Mouse (Mus musculus) hematopoietic stem cell, adult 5-6 weeks (primary cell): ENCODE measurements around the gene Ccdc71. TPM values are rescaled to one million over a fixed set of nuclear protein-coding genes. Genes with fewer than 3 reads are reported as not detected.

Experiments used
- ATAC-seq, 2 experiments: fragments of 125-278 bp in 1 of 2; replicated peaks in 1 of 2; 2 replicates each; pipeline ENCODE4 v1.8.0; 2016 to 2017; ENCODE audit warnings: inconsistent platforms in 2 of 2, mild to moderate bottlenecking in 2 of 2, moderate number of reproducible peaks in 2 of 2, low read depth in 1 of 2, moderate TSS enrichment in 1 of 2; ENCODE audit not compliant: low FRiP score in 2 of 2, poor library complexity in 2 of 2, severe bottlenecking in 2 of 2, insufficient read depth in 1 of 2, low TSS enrichment in 1 of 2
- total RNA-seq: library from RNA; stranded (forward); fragments of 172-1452, 232-1000 nt; gene quantifications from 2 replicates; pipeline ENCODE4 v1.2.3, GENCODE M21; 2017

The Ccdc71 gene
- total RNA-seq, 1 experiment from 2014 or later: 13.4 TPM

DNA sequence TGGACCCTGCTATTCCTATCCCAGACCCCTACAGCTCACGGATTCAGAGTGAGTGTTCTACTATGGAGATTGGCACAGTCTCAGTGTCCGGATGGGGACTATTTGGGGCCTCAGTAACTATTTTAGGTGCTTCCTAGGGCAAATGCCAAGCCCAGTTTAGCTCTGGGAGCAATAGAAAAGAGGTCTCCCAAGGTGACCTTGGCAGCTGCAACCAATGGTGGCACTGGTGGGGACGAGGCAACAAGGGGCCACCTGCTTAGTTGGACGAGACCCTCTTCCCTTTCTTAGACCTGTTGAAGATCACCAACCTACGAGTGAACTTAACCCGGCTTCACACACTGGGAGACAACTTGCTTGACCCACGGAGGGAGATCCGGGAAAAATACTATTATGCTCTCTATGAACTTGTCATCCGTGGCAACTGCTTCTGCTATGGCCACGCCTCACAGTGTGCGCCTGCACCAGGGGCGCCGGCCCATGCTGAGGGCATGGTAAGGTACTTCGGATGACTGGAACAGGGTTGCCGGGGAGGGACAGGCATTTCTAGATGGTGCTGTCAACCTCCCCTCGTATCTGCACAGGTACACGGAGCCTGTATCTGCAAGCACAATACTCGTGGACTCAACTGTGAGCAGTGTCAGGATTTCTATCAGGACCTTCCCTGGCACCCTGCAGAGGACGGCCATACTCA lies 21.3 kb downstream of the Ccdc71 start:
- ATAC-seq: no peak

DNA sequence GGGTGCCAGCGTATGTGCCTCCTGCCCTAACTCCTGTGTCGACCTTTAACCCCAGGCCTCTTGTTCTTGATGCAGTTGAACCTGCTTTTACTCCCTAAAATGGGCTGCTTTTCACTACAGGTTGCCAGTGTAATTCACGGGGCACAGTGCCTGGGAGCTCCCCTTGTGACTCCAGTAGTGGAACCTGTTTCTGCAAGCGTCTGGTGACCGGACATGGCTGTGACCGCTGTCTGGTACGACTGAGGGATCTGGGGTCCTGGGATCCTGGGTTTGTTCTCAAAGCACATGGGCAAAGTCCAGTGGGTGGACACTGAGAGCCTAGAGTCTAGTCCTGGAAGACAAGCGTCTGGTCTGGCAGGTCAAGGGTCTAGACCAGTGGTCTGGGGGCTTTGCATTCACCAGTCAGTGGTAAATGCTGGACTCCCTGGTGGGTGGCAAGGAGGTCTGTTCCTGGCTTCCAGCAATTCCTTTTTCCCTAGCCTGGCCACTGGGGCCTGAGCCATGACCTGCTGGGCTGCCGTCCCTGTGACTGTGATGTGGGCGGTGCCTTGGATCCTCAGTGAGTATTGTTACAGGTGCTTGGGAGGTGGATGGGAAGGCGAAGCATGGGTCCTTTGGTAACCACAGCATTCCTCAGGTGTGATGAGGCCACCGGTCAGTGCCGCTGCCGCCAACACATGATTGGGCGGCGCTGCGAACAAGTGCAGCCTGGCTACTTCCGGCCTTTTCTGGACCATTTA lies 22.9 kb downstream of the Ccdc71 start:
- ATAC-seq: no peak

DNA sequence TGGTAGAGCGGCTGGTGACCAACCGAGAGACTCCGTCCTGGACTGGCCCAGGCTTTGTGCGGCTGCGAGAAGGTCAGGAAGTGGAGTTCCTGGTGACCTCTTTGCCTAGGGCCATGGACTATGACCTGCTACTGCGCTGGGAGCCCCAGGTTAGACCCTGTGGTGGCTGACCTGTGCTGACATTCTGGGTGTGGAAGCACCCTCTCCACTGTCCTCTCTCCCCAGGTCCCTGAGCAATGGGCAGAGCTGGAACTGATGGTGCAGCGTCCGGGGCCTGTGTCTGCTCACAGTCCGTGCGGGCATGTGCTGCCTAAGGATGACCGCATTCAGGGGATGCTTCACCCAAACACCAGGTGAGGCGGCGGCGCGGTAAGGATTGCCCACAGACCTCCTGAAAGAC lies 23.7 kb downstream of the Ccdc71 start:
- no peak for ATAC-seq

DNA sequence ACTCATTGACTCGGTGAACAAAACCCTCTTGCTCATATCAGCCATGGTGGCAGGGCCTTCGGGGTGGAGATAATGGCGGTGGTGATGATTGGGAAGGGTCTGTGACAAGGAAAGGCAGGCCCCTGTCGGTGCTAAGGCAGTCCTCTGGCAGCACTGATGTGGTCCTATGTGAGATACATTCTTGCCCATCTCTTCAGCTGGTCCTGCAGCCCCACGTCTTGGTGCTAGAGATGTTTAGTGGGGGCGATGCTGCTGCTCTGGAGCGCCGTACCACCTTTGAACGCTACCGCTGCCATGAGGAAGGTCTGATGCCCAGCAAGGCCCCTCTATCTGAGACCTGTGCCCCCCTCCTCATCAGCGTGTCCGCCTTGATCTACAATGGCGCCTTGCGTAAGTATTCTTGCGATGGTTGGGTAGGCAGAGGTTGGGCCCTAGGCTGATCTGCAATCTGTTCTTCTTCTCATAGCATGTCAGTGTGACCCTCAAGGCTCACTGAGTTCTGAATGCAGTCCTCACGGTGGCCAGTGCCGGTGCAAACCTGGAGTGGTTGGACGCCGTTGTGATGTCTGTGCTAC lies 25.1 kb downstream of the Ccdc71 start:
- no peak for ATAC-seq

DNA sequence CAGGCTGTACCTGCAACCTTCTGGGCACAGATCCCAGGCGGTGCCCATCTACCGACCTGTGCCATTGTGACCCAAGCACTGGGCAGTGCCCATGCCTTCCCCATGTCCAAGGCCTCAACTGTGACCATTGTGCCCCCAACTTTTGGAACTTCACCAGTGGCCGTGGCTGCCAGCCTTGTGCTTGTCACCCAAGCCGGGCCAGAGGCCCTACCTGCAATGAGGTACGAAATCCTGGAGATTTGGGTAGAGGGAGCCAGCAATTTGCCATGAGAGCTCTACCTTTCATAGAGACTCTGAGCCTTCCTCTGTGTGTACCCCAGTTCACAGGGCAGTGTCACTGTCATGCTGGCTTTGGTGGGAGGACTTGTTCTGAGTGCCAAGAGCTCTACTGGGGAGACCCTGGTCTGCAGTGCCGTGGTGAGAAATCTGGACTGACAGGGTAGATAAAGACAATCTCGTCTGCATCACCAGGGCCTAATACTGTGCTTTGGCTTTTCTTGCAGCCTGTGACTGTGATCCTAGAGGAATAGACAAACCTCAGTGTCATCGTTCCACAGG lies 26.7 kb downstream of the Ccdc71 start:
- ATAC-seq: no peak

DNA sequence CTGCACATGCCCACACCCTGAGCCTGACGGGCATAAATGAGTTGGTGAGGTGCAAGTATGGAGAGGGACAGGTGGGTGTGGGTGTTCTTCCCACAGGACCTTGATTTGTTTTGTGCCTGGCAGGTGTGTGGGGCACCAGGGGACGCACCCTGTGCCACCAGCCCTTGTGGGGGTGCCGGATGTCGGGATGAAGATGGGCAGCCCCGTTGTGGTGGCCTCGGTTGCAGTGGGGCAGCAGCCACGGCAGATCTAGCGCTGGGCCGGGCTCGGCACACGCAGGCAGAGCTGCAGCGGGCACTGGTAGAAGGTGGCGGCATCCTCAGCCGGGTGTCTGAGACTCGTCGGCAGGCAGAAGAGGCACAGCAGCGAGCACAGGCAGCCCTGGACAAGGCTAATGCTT lies 28.1 kb downstream of the Ccdc71 start:
- ATAC-seq: no peak

DNA sequence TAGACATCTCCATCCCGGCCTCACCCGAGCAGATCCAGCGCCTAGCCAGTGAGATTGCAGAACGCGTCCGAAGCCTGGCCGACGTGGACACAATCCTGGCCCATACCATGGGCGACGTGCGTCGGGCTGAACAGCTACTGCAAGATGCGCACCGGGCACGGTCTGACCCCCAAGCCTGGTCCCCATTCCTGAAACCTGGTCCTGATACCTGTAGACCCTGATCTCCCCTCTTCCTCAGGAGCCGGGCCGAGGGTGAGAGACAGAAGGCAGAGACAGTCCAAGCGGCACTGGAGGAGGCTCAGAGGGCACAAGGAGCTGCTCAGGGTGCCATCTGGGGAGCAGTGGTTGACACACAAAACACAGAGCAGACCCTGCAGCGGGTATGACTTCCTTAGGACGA lies 28.9 kb downstream of the Ccdc71 start:
- ATAC-seq: no peak

DNA sequence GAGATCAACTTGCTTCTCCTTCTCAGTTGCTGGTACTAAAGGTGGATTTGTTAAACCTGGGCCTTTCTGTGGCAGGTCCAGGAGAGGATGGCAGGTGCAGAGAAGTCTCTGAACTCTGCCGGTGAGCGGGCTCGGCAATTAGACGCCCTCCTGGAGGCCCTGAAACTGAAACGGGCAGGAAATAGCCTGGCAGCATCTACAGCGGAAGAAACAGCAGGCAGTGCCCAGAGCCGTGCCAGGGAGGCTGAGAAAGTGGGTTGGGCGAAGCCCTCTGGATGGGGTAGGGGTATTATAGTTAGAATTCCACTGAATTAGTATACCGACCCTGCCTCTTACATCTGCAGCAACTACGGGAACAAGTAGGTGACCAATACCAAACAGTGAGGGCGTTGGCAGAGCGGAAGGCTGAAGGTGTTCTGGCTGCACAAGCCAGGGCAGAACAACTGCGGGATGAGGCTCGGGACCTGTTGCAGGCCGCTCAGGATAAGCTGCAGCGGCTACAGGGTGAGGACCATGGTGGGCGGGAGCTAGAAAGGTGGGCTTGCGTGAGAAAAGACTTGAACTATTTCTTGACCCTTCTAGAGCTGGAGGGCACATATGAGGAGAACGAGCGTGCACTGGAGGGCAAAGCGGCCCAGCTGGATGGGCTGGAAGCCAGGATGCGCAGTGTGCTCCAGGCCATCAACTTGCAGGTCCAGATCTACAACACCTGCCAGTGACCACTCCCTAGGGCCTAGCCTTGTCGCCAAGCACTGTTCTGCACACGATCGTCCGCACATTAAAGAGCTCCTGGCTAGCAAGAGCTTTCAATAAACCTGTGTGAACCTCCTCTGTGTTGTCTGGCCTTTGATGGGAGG lies 29.6 kb downstream of the Ccdc71 start:
- ATAC-seq: no peak

DNA sequence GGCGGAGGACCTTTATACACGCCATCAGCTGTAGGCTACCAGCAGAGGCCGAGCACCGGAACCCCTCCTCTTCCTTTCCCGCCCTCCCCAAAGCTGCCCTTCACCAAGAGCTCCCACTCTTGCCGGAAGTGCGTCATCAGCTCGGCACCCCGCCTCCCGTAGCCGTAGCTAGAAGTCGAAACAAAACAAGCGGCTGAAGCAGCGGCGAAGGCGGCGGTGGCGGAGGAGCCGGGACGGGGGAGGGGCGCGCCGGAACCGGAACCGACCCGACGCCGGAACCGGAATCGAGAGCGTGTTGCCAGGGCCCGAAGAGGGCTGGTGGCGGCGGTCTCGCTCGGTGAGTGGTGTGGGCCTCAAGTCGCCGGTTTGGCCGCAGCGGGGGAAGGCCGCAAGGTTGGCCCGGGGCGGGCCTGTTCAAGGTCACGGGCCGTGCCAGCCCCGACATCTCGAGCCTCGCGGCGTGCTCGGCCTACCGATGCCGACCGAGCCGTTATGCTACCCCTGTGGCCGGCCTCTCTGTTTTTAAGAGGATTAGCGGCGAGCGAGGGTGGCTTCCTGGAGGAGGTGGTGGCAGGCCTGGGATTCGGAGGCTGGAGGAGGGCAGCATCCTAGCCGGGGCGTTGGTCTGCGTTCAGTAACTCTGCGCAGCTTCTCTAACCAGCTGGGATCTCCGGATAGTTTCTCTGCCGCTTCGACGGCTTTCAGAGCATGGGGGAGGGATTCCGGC lies 30.4 kb downstream of the Ccdc71 start, which contains the start of gene Usp19:
TSS of gene Usp19 (plus strand) at position 44 of the 727 bp plus-strand sequence.
- peak; percentile 85 to 88 for ATAC-seq

DNA sequence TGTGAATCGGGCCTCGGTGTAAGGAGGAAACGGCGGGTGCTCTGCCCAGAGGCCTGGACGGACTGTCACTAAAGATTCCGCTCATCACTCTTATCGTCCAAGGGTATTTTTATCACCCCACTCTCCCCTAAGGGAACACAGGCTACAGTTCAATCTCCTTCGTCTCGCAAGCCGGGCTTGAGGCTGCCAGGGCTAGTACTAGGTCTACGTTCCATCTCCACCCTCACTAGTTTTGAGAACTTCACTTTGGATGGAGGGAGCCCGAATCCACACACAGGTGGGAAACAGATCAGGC lies 30.9 kb downstream of the Ccdc71 start:
- ATAC-seq: no peak

DNA sequence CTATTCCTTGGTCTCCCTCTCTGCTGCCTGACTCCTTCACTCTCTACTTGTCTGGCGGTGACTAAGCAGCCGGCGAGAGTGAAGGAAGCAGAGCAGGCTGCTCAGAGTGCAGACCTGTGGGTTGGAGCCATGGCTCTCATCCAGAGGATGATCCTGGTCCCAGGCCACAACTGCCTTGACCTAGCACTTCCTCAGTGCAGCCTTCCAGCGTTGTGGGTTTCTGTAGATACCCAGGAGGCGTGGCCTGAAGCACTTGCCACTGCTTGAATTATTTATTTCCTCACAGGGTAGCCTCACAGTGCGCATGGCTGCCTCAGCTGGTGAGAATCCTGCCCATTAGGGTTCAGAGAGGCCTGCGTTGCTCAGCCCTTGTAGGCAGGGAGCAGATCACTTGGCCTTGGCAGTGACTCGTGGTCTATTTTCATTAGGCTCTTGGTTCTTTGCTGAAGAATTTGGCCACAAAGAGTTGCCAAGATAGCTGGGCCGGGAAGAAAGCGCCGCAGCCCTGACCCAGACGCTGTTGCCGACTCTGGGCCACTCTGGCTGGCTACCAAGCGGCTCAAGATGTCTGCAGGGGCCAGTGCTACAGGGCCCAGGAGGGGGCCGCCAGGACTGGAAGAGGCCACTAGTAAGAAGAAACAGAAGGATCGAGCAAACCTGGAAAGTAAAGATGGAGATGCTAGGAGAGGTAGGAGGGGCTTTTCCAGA lies 31.9 kb downstream of the Ccdc71 start:
- peak; percentile 61 to 72 for ATAC-seq

DNA sequence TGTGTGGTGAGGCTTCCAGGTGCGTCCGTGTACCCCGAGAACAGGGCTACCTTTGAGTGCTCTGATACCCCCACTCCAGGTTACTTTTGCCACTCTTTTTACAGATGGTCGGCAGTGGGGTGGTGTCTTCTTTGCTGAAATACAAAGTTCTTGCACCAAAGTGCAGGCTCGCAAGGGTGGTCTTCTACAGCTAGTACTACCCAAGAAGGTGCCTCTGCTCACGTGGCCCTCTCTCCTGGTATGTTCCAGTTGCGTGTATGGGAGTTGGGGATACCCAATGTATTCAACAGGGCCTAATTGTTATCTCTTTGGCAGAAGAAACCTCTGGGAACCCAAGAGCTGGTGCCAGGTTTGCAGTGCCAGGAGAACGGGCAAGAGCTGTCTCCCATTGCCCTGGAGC lies 32.9 kb downstream of the Ccdc71 start:
- ATAC-seq: no peak

DNA sequence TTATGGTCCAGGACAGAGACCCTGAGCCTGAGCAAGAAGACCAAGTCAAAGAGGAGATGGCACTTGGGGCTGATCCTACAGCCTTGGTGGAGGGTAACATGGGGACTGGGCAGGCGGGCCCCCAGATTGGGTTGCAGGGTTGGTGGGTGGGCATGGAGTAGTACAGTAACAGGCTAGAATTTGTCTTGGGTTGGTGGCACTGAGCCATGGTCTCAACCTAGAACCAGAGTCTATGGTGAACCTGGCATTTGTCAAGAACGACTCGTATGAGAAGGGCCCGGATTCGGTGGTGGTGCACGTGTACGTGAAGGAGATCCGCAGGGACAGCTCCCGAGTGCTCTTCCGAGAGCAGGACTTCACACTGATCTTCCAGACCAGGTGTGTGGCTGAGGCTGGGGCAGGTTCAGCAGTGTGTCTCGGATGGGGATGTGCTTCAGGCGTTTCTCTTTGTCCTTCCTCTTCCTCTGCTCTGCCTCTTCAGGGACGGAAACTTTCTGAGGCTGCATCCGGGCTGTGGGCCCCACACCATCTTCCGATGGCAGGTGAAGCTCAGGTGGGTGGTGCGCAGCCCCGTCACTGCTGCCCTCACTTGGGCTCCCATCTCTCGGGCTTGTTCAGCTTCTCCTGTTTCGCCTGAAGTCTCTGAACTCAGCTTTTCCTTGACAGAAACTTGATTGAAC lies 34.0 kb downstream of the Ccdc71 start:
- ATAC-seq: no peak

DNA sequence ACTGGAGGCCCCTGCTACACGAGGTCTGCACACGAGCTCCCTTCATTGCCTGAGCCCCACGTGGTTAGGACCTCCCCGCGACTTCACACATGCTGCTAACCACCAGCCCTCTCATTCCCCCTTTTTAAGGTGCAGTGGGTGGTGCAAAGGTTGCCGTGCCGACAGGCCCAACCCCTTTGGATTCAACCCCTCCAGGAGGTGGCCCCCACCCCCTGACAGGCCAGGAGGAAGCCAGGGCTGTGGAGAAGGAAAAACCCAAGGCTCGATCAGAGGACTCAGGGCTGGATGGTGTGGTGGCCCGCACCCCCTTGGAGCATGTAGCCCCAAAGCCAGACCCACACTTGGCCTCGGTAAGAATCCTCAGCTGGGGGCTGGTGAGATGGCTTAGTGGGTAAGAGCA lies 34.6 kb downstream of the Ccdc71 start:
- ATAC-seq: no peak

DNA sequence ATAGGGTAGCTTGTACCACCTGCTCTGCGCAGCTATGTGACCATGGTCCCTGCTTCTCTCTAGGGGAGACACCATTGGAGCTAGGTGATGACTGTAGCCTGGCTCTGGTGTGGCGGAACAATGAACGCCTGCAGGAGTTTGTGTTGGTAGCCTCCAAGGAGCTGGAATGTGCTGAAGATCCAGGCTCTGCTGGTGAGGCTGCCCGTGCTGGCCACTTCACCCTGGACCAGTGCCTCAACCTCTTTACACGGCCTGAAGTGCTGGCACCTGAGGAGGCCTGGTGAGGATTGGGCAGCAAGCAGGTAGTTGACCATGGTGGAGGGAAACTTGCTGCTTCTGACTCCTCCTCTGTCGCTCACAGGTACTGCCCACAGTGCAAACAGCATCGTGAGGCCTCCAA lies 38.9 kb downstream of the Ccdc71 start:
- ATAC-seq: no peak

DNA sequence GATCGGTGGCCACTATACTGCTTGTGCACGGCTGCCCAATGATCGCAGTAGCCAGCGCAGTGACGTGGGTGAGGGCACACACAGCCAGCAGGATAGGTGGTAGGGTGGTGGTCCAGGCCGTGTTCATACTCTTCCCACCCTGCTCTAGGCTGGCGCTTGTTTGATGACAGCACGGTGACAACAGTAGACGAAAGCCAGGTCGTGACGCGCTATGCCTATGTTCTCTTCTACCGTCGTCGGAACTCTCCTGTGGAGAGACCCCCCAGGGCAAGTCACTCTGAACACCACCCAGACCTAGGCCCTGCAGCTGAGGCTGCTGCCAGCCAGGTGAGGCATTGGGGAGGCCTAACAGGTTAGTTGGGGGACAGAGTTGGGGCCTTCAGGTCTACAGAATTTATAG lies 39.6 kb downstream of the Ccdc71 start:
- no peak for ATAC-seq
